Mouse (Mus musculus) heart, postnatal 0 days (tissue): ENCODE measurements around the gene Itm2c.

ENCODE experiments used
- CTCF ChIP-seq: IDR thresholded peaks from 2 replicates; pipeline ENCODE4 v1.5.1; 2016; ENCODE audit warnings: antibody characterized with exemption, control low read depth, low read depth
- EP300 ChIP-seq: IDR thresholded peaks from 2 replicates; pipeline ENCODE4 v1.6.1; 2016; ENCODE audit warnings: antibody characterized with exemption, low read depth

GRCm38 (mm10) chr1:85894231-85894747 is at the start of gene Itm2c:
- TF ChIP-seq CTCF (no peak), EP300 (no peak)
